Mouse (Mus musculus) MEL (cell line): ENCODE data around the gene Mrm1. TPM values are rescaled to one million over a fixed set of nuclear protein-coding genes. Genes with fewer than 3 reads are reported as not detected.
"Not testable (repeated sequence)": the region's sequence is repeated elsewhere in the genome, so short reads cannot be mapped to it uniquely, and the experiment has no call there.

Experiments
- DNase-seq: peaks from one replicate; pipeline ENCODE4 v3.0.0; 2011; ENCODE audit warnings: low read depth, low spot score
- H3K27ac ChIP-seq: 2 replicates; pipeline ENCODE4 v1.5.1; 2012; ENCODE audit warnings: low read depth, mild to moderate bottlenecking, control low read depth, low read length, moderate library complexity; ENCODE audit not compliant: control insufficient read depth
- H3K27me3 ChIP-seq, 2 experiments: fragments of 150-350 bp in 1 of 2; sonication (generic) in 1 of 2; 2 replicates each; pipeline ENCODE4 v1.6.1; 2012; ENCODE audit warnings: low read length in 2 of 2, mild to moderate bottlenecking in 2 of 2, improper control_type of control experiment in 1 of 2, moderate library complexity in 1 of 2; ENCODE audit not compliant: insufficient read depth in 2 of 2, control insufficient read depth in 1 of 2
- H3K36me3 ChIP-seq, 2 experiments: 2 replicates each; pipeline ENCODE4 v1.6.1; 2012 to 2014; ENCODE audit warnings: low read length in 2 of 2, improper control_type of control experiment in 1 of 2, inconsistent platforms in 1 of 2, mild to moderate bottlenecking in 1 of 2; ENCODE audit not compliant: insufficient read depth in 2 of 2, control insufficient read depth in 1 of 2
- H3K4me1 ChIP-seq, 2 experiments: fragments of 150-350 bp in 1 of 2; sonication (generic) in 1 of 2; 2 replicates each; pipeline ENCODE4 v1.6.1; 2012; ENCODE audit warnings: low read length in 2 of 2, improper control_type of control experiment in 1 of 2, mild to moderate bottlenecking in 1 of 2; ENCODE audit not compliant: insufficient read depth in 2 of 2, control insufficient read depth in 1 of 2
- H3K4me3 ChIP-seq, 2 experiments: fragments of 150-350 bp in 1 of 2; sonication (generic) in 1 of 2; 2 replicates each; pipeline ENCODE4 v1.5.1; 2012; ENCODE audit warnings: low read depth in 2 of 2, low read length in 2 of 2, mild to moderate bottlenecking in 2 of 2, moderate library complexity in 2 of 2, control low read depth in 1 of 2, improper control_type of control experiment in 1 of 2; ENCODE audit not compliant: control insufficient read depth in 1 of 2, insufficient read depth in 1 of 2
- H3K79me2 ChIP-seq: 2 replicates; pipeline ENCODE4 v1.6.1; 2012; ENCODE audit warnings: mild to moderate bottlenecking, low read length, moderate library complexity; ENCODE audit not compliant: control insufficient read depth, poor library complexity, insufficient read depth
- H3K9ac ChIP-seq: 2 replicates; pipeline ENCODE4 v1.6.1; 2012; ENCODE audit warnings: low read depth, mild to moderate bottlenecking, control low read depth, low read length, moderate library complexity; ENCODE audit not compliant: control insufficient read depth, poor library complexity, severe bottlenecking
- H3K9me3 ChIP-seq: fragments of 150-350 bp; sonication (generic); replicated peaks from 2 replicates; pipeline ENCODE4 v1.6.1; 2012; ENCODE audit warnings: mild to moderate bottlenecking, low read length, improper control_type of control experiment, moderate library complexity; ENCODE audit not compliant: insufficient read depth
- BHLHE40 ChIP-seq: IDR thresholded peaks from 2 replicates; pipeline ENCODE4 v1.6.1; 2012; ENCODE audit warnings: low read depth, mild to moderate bottlenecking, inconsistent platforms, low read length, improper control_type of control experiment, borderline replicate concordance
- CHD1 ChIP-seq: IDR thresholded peaks from 2 replicates; pipeline ENCODE4 v1.6.1; 2012; ENCODE audit warnings: low read depth, mild to moderate bottlenecking, inconsistent platforms, low read length, improper control_type of control experiment
- CHD2 ChIP-seq: IDR thresholded peaks from 2 replicates; pipeline ENCODE4 v1.6.1; 2011; ENCODE audit warnings: low read length, improper control_type of control experiment
- CTCF ChIP-seq, 3 experiments: IDR thresholded peaks in 2 of 3; conservative IDR thresholded peaks in 1 of 3; 2 replicates each; pipeline ENCODE4 v1.5.1; 2011 to 2012; ENCODE audit warnings: low read length in 3 of 3, low read depth in 2 of 3, mild to moderate bottlenecking in 2 of 3, improper control_type of control experiment in 1 of 3, inconsistent platforms in 1 of 3, mixed read lengths in 1 of 3, moderate library complexity in 1 of 3; ENCODE audit not compliant: control insufficient read depth in 1 of 3, insufficient read depth in 1 of 3, poor library complexity in 1 of 3, severe bottlenecking in 1 of 3
- ELF1 ChIP-seq: IDR thresholded peaks from 2 replicates; pipeline ENCODE4 v1.6.1; 2014; ENCODE audit warnings: low read depth, mild to moderate bottlenecking, inconsistent platforms, low read length, improper control_type of control experiment, moderate library complexity
- ETS1 ChIP-seq: IDR thresholded peaks from 2 replicates; pipeline ENCODE4 v1.6.1; 2012; ENCODE audit warnings: low read depth, mild to moderate bottlenecking, inconsistent platforms, low read length, improper control_type of control experiment, moderate library complexity
- GATA1 ChIP-seq: IDR thresholded peaks from 2 replicates; pipeline ENCODE4 v1.6.1; 2011; ENCODE audit warnings: low read depth, low read length, improper control_type of control experiment
- KAT2A ChIP-seq: conservative IDR thresholded peaks from 2 replicates; pipeline ENCODE4 v1.6.1; 2012; ENCODE audit warnings: low read depth, low read length, improper control_type of control experiment, inconsistent platforms
- MAX ChIP-seq: IDR thresholded peaks from 2 replicates; pipeline ENCODE4 v1.6.1; 2011; ENCODE audit warnings: low read length, improper control_type of control experiment
- MAZ ChIP-seq: IDR thresholded peaks from 2 replicates; pipeline ENCODE4 v1.6.1; 2012; ENCODE audit warnings: low read depth, mild to moderate bottlenecking, inconsistent platforms, low read length, improper control_type of control experiment
- NRF1 ChIP-seq: IDR thresholded peaks from 2 replicates; pipeline ENCODE4 v1.6.1; 2014; ENCODE audit warnings: low read depth, mild to moderate bottlenecking, inconsistent platforms, low read length, improper control_type of control experiment, moderate library complexity; ENCODE audit not compliant: poor library complexity, insufficient read depth, severe bottlenecking
- POLR2A ChIP-seq, 2 experiments: IDR thresholded peaks; 2 replicates each; pipeline ENCODE4 v1.6.1; 2011 to 2012; ENCODE audit warnings: low read length in 2 of 2, mild to moderate bottlenecking in 2 of 2, control low read depth in 1 of 2, improper control_type of control experiment in 1 of 2, low read depth in 1 of 2, moderate library complexity in 1 of 2; ENCODE audit not compliant: control insufficient read depth in 1 of 2, insufficient read depth in 1 of 2, poor library complexity in 1 of 2
- POLR2AphosphoS5 ChIP-seq: IDR thresholded peaks from 2 replicates; pipeline ENCODE4 v1.6.1; 2012; ENCODE audit warnings: low read depth, borderline replicate concordance, mild to moderate bottlenecking, inconsistent platforms, low read length, moderate library complexity, mixed read lengths
- RCOR1 ChIP-seq: IDR thresholded peaks from 2 replicates; pipeline ENCODE4 v1.6.1; 2012; ENCODE audit warnings: low read depth, mild to moderate bottlenecking, inconsistent platforms, low read length, improper control_type of control experiment
- SMC3 ChIP-seq: IDR thresholded peaks from 2 replicates; pipeline ENCODE4 v1.6.1; 2011; ENCODE audit warnings: low read depth, low read length, improper control_type of control experiment
- TAL1 ChIP-seq: IDR thresholded peaks from 2 replicates; pipeline ENCODE4 v1.6.1; 2012; ENCODE audit warnings: mild to moderate bottlenecking, inconsistent platforms, low read length, moderate library complexity, mixed read lengths
- UBTF ChIP-seq: IDR thresholded peaks from 2 replicates; pipeline ENCODE4 v1.6.1; 2012; ENCODE audit warnings: low read depth, mild to moderate bottlenecking, inconsistent platforms, low read length, improper control_type of control experiment, moderate library complexity, borderline replicate concordance; ENCODE audit not compliant: insufficient read depth
- USF1 ChIP-seq: IDR thresholded peaks from 2 replicates; pipeline ENCODE4 v1.6.1; 2014; ENCODE audit warnings: low read depth, mild to moderate bottlenecking, inconsistent platforms, low read length, improper control_type of control experiment, moderate library complexity
- USF2 ChIP-seq, 2 experiments: IDR thresholded peaks; 2 replicates each; pipeline ENCODE4 v1.6.1; 2011 to 2012; ENCODE audit warnings: improper control_type of control experiment in 2 of 2, low read length in 2 of 2, borderline replicate concordance in 1 of 2, inconsistent platforms in 1 of 2, low read depth in 1 of 2, mild to moderate bottlenecking in 1 of 2; ENCODE audit not compliant: insufficient read depth in 1 of 2
- polyA plus RNA-seq, 2 experiments: library from polyadenylated mRNA; stranded (reverse) in 1 of 2; unstranded in 1 of 2; fragments of >175 nt in 1 of 2; fragments of >200 nt in 1 of 2; gene quantifications; 2 replicates each; pipeline versions ENCODE4 v1.2.1 to v1.2.4; 2012; ENCODE audit warnings: low replicate concordance in 2 of 2, low read depth in 1 of 2; ENCODE audit not compliant: insufficient read length in 2 of 2, insufficient read depth in 1 of 2, missing spikeins in 1 of 2
- total RNA-seq: library from RNA; depleted of rRNA; stranded (reverse); fragments of 300-350 nt; gene quantifications from 2 replicates; pipeline ENCODE4 v1.2.3, GENCODE M21; 2012

The Mrm1 gene
- total and polyA plus RNA-seq, 3 experiments = 23.2 to 41.6 TPM; not detected in 1

DNA sequence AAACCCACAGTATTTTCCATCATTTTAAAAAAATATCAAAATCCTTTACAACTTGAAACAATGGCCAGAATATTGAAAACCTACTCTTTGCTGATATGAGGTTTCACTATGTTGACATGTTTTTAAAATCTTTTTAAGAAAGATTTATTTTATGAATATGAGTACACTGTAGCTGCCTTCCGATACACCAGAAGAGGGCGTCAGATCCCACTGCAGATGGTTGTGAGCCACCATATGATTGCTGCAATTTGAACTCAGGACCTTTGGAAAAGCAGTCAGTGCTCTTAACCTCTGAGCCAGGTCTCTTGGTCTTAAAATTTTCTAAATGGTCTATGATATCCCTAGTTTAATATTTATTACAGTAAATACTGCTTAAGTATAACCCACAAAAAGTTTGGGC is 20.0 kb upstream of the Mrm1 start:
- no peak for DNase-seq
- Histone ChIP-seq H3K9me3 (no peaks in the 10 kb centered on the region), H3K4me3 (no peak overlapping the region), H3K79me2 (no peaks in the 10 kb centered on the region), H3K27me3 (no peaks in the 10 kb centered on the region), H3K36me3 (peaks cover 2 to 56% of the 10 kb centered on the region in 2 experiments), H3K4me1 (no peaks in the 10 kb centered on the region)
- TF ChIP-seq ETS1 (no peak), CTCF (IDR thresholded peaks at IDR 0.05 in 2 of 3, conservative IDR thresholded peaks at IDR 0.05 in 1 of 3; ENCODE audit: control insufficient read depth in 1 of 3, insufficient read depth in 1 of 3, low read depth in 2 of 3, low read length in 3 of 3, poor library complexity in 1 of 3, severe bottlenecking in 1 of 3) (no peak), USF2 (IDR thresholded peaks at IDR 0.05; ENCODE audit: borderline replicate concordance in 1 of 2, insufficient read depth in 1 of 2, low read depth in 1 of 2, low read length in 2 of 2) (no peak), GATA1 (no peak), CHD2 (no peak), RCOR1 (no peak), UBTF (no peak), POLR2AphosphoS5 (no peak), POLR2A (IDR thresholded peaks at IDR 0.05; ENCODE audit: control insufficient read depth in 1 of 2, insufficient read depth in 1 of 2, low read depth in 1 of 2, low read length in 2 of 2, poor library complexity in 1 of 2) (no peak), ELF1 (no peak), BHLHE40 (no peak), KAT2A (no peak), TAL1 (no peak), NRF1 (no peak)
- TF ChIP-seq, all 39 proteins: peak for 0
- Histone ChIP-seq H3K9ac (no peak overlapping the region), H3K27ac (no peak overlapping the region)

DNA sequence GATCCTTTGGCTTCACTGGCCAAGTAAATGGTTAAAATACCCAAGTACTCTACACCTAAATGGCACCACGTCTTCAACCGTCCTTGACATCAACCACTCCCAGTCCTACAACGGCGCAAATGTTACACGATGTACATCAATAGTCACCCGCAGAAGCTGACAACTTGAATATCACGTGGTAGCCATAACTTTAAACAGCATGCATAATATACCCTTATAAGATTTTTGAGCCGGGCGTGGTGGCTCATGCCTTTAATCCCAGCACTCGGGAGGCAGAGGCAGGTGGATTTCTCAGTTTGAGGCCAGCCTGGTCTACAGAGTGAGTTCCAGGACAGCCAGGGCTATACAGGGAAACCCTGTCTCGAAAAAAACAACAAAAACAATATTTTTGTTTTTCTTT is 10.2 kb upstream of the Mrm1 start:
- H3K4me3 ChIP-seq = peak overlapping the region; percentile 91 to 95
- peak overlapping the region; percentile 95 for H3K9ac ChIP-seq
- H3K36me3 ChIP-seq = peaks cover 20 to 37% of the 10 kb centered on the region in 2 experiments
- not testable (repeated sequence) for DNase-seq
- peak; percentile 68 for TF ChIP-seq USF1
- 0 out of 2 replicates have a peak, but pooled peaks have one; percentile 2 for TF ChIP-seq SMC3
- peak; percentile 84; the same call in 1 of the 2 replicates for TF ChIP-seq CHD1
- TF ChIP-seq MAX = 0 out of 2 replicates have a peak, but pooled peaks have one; percentile 12
- TF ChIP-seq MAZ = 0 out of 2 replicates have a peak, but pooled peaks have one; percentile 31
- TF ChIP-seq, all 39 proteins: peak for 5; not testable (repeated sequence) for 34
- H3K79me2 ChIP-seq = peaks cover 31% of the 10 kb centered on the region
- not testable (repeated sequence) for H3K27me3 ChIP-seq, H3K9me3 ChIP-seq
- peak overlapping the region; percentile 98 for H3K27ac ChIP-seq
- peaks cover 7 to 37% of the 10 kb centered on the region in 2 experiments for H3K4me1 ChIP-seq
